Mouse (Mus musculus): ENCODE results near the gene Nlrc5. TPM values are rescaled to one million over a fixed set of nuclear protein-coding genes. Genes with fewer than 3 reads are reported as not detected.

Gene Nlrc5
- polyA plus RNA-seq, 1 experiment, result 0.04 TPM

DNA sequence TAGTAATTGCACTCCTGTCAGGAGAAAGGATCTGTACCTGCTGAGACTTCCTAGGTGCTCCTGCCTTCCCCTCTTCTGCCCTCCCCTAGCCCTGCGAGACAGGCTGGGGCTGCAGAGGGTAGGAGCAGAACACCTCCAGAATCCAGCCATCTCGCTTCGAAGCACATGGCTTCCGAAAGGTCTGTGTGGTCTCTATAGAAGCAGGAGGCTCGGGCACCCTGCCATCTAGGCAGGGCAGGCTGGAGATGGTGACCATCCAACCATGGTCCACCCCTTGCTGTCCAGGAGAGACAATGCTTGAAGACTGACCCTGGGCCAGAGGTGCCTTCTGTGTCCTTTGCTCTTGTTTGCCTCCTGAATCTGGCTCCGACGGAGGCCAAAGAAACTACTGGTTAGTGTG lies 101.5 kb downstream of the Nlrc5 start:
- H3K27me3 ChIP-seq (ENCODE audit: control insufficient read depth), result peaks cover 56% of the 10 kb centered on the region
- TF ChIP-seq GATA1 (IDR thresholded peaks at IDR 0.05; ENCODE audit: low read length) (no peak), TAL1 (IDR thresholded peaks at IDR 0.05; ENCODE audit: low read length) (no peak)
- no peaks in the 10 kb centered on the region for H3K4me1 ChIP-seq (ENCODE audit: control insufficient read depth)
- no peaks in the 10 kb centered on the region; the same call in 1 of the 2 replicates for H3K9me3 ChIP-seq (ENCODE audit: control insufficient read depth, low read length)
- no peaks in the 10 kb centered on the region for H3K36me3 ChIP-seq (ENCODE audit: control insufficient read depth)
- H3K4me3 ChIP-seq (replicated peaks), result no peak overlapping the region

DNA sequence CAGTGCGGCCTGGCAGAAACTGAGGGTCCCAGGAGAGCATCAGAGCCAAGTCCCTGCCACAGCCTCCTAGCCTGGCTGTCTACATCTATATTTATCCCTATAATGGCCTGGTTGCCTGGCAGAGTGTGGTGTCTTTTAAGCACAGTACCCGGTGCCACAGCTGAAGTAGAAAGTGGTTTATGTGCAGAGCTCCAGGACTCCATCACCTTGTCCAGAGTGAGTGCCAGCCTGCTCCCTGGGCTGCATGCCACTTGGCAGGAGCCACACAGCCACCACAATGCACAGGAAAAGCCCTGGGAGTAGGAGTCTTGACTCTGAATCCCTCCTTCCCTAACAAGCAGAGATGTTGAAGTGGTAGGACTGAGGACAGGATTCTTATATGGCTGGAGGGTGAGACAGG lies 103.3 kb downstream of the Nlrc5 start:
- H3K36me3 ChIP-seq (ENCODE audit: control insufficient read depth), result no peaks in the 10 kb centered on the region
- no peaks in the 10 kb centered on the region; the same call in 1 of the 2 replicates for H3K9me3 ChIP-seq (ENCODE audit: control insufficient read depth, low read length)
- TF ChIP-seq GATA1 (IDR thresholded peaks at IDR 0.05; ENCODE audit: low read length), result no peak
- TF ChIP-seq TAL1 (IDR thresholded peaks at IDR 0.05; ENCODE audit: low read length), result no peak
- H3K4me3 ChIP-seq (replicated peaks), result no peak overlapping the region
- peaks cover 38% of the 10 kb centered on the region for H3K27me3 ChIP-seq (ENCODE audit: control insufficient read depth)
- no peaks in the 10 kb centered on the region for H3K4me1 ChIP-seq (ENCODE audit: control insufficient read depth)

- Histone ChIP-seq H3K4me3 (replicated peaks) (no peak overlapping the region), H3K36me3 (ENCODE audit: control insufficient read depth) (no peaks in the 10 kb centered on the region), H3K9me3 (ENCODE audit: control insufficient read depth, low read length) (no peaks in the 10 kb centered on the region), H3K4me1 (ENCODE audit: control insufficient read depth) (no peaks in the 10 kb centered on the region), H3K27me3 (ENCODE audit: control insufficient read depth) (peaks cover 12% of the 10 kb centered on the region)
- TF ChIP-seq TAL1 (IDR thresholded peaks at IDR 0.05; ENCODE audit: low read length) (no peak), GATA1 (IDR thresholded peaks at IDR 0.05; ENCODE audit: low read length) (no peak)
These were observed 105.9 kb downstream of the Nlrc5 start for GRCm38 (mm10) chr8:94540025-94540424.

GRCm38 (mm10) chr8:94540889-94541795 lies 107.0 kb downstream of the Nlrc5 start:
- no peaks in the 10 kb centered on the region for H3K36me3 ChIP-seq (ENCODE audit: control insufficient read depth)
- H3K4me3 ChIP-seq (replicated peaks), result no peak overlapping the region
- H3K9me3 ChIP-seq (ENCODE audit: control insufficient read depth, low read length), result no peaks in the 10 kb centered on the region
- H3K4me1 ChIP-seq (ENCODE audit: control insufficient read depth), result no peaks in the 10 kb centered on the region
- no peak for TF ChIP-seq TAL1 (IDR thresholded peaks at IDR 0.05; ENCODE audit: low read length)
- TF ChIP-seq GATA1 (IDR thresholded peaks at IDR 0.05; ENCODE audit: low read length), result no peak
- peaks cover 3% of the 10 kb centered on the region; the same call in 1 of the 2 replicates for H3K27me3 ChIP-seq (ENCODE audit: control insufficient read depth)

DNA sequence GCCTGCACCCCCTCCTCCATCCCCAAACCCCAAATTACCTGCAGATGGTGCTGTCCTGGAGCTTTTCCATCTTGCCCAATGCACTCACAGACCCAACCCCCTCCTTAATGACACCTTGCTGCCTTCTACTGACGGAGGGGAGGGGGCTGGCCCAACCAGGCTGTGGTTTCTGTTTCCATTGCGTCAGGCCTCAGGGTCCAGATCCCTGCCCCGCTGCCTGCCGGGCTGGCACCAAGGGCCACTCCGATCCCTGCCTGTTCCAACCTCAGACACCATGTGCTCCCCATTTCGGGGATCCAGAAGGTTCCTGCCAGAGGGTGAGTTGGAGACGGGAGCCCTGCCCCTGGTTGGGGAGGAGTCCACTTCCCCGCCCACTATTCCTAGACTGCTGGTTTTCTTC lies 109.8 kb downstream of the Nlrc5 start:
- Histone ChIP-seq H3K4me3 (replicated peaks) (no peak overlapping the region), H3K27me3 (ENCODE audit: control insufficient read depth) (no peaks in the 10 kb centered on the region), H3K4me1 (ENCODE audit: control insufficient read depth) (no peaks in the 10 kb centered on the region), H3K9me3 (ENCODE audit: control insufficient read depth, low read length) (no peaks in the 10 kb centered on the region), H3K36me3 (ENCODE audit: control insufficient read depth) (no peaks in the 10 kb centered on the region)
- TF ChIP-seq TAL1 (IDR thresholded peaks at IDR 0.05; ENCODE audit: low read length), result no peak
- no peak for TF ChIP-seq GATA1 (IDR thresholded peaks at IDR 0.05; ENCODE audit: low read length)

DNA sequence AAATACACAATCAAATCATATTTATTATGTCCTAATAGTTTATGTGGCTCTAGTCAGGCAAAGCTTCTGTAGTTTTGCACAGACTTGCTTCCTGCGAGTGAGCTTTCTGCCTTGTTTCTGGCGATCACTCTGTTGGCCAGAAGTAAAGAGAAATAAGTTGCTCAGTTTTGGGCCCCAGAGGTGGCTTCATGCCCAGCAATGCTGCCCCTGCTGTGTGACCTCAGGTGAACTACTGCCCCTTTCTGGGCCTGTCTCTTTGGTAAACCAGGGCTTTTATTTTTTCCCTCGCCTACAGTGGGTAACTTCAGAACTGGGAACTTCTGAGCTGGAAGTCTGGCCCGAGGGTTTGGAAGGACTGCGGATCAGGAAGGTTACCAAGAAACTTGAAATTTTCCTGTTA lies 114.9 kb downstream of the Nlrc5 start:
- no peaks in the 10 kb centered on the region for H3K4me1 ChIP-seq (ENCODE audit: control insufficient read depth)
- H3K36me3 ChIP-seq (ENCODE audit: control insufficient read depth), result no peaks in the 10 kb centered on the region
- no peak overlapping the region for H3K4me3 ChIP-seq (replicated peaks)
- TF ChIP-seq GATA1 (IDR thresholded peaks at IDR 0.05; ENCODE audit: low read length) (no peak), TAL1 (IDR thresholded peaks at IDR 0.05; ENCODE audit: low read length) (no peak)
- no peaks in the 10 kb centered on the region for H3K27me3 ChIP-seq (ENCODE audit: control insufficient read depth)
- H3K9me3 ChIP-seq (ENCODE audit: control insufficient read depth, low read length), result no peaks in the 10 kb centered on the region

DNA sequence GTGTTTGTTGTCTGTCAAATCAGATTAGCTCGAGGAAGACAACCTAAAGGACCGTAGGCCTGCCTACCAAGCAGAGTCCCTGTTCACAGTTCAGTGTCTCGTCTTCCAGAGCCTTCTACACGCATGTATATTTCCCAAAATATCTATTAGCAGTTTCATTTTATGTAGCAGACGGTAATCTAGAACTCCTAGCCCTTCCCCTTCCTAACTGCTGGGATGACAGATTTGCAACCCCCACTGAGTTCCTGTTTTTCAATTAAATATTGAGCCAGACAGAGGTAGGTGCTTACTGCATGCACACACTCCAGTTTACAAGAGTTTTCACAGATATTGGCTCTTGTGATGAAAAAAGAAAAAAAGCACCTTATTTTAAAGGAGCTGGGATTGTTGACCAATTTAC lies 115.3 kb downstream of the Nlrc5 start:
- Histone ChIP-seq H3K4me3 (replicated peaks) (no peak overlapping the region), H3K27me3 (ENCODE audit: control insufficient read depth) (no peaks in the 10 kb centered on the region), H3K4me1 (ENCODE audit: control insufficient read depth) (no peaks in the 10 kb centered on the region), H3K9me3 (ENCODE audit: control insufficient read depth, low read length) (no peaks in the 10 kb centered on the region), H3K36me3 (ENCODE audit: control insufficient read depth) (no peaks in the 10 kb centered on the region)
- TF ChIP-seq TAL1 (IDR thresholded peaks at IDR 0.05; ENCODE audit: low read length) (no peak), GATA1 (IDR thresholded peaks at IDR 0.05; ENCODE audit: low read length) (no peak)

GRCm38 (mm10) chr8:94549998-94550397 lies 115.8 kb downstream of the Nlrc5 start:
- TF ChIP-seq GATA1 (IDR thresholded peaks at IDR 0.05; ENCODE audit: low read length), result no peak
- no peak for TF ChIP-seq TAL1 (IDR thresholded peaks at IDR 0.05; ENCODE audit: low read length)
- Histone ChIP-seq H3K36me3 (ENCODE audit: control insufficient read depth) (no peaks in the 10 kb centered on the region), H3K4me3 (replicated peaks) (no peak overlapping the region), H3K27me3 (ENCODE audit: control insufficient read depth) (no peaks in the 10 kb centered on the region), H3K9me3 (ENCODE audit: control insufficient read depth, low read length) (no peaks in the 10 kb centered on the region), H3K4me1 (ENCODE audit: control insufficient read depth) (no peaks in the 10 kb centered on the region)

DNA sequence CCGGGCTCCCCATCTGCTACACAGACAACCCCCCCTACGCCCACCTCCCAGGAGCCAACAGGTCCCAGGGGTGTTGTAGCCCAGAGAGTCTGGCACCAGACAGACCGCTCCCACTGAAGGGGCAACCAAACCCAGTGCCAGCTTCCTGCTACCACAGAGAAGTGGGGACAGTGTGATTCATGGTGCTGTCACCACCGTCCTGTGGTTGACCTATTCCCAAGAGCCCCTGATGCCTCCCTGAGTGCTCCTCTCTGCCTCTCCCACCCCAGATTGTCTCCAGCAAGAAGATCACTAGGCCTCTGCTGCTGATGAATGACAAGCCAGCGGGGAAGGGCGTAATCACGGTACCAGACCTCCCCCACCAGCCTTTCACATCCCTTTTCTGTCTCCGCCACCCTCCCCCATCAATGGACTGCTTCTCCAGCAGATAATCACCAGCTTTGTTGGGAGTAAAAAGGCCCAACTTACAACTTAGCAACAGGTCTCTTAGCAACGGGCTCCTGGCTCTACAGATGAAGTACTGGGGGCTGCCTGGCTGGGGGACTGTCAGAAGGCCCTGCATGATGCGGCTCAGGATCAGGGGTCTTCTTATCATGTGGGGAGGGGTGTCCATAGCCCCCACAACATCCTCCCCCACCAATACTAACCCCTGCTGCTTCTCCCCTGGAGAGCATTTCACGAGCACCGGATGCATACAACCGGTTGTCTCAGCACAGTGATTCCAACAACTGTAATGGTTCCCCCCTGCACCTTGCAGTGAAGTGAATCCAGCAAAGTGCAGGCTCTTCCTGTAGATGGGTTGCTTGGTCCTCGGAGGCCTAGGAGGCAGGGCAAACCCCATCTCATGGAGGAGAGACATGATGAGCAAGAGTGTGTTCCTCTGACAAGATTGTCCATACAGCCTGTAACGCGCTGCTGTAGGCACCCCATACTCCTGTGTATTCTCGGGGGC lies 117.6 kb downstream of the Nlrc5 start:
- no peaks in the 10 kb centered on the region for H3K4me1 ChIP-seq (ENCODE audit: control insufficient read depth)
- no peak overlapping the region for H3K4me3 ChIP-seq (replicated peaks)
- no peaks in the 10 kb centered on the region for H3K9me3 ChIP-seq (ENCODE audit: control insufficient read depth, low read length)
- no peaks in the 10 kb centered on the region for H3K36me3 ChIP-seq (ENCODE audit: control insufficient read depth)
- no peaks in the 10 kb centered on the region for H3K27me3 ChIP-seq (ENCODE audit: control insufficient read depth)
- TF ChIP-seq TAL1 (IDR thresholded peaks at IDR 0.05; ENCODE audit: low read length), result no peak
- TF ChIP-seq GATA1 (IDR thresholded peaks at IDR 0.05; ENCODE audit: low read length), result no peak

Measured in erythroblast, embryonic 14.5 days (primary cell).